Mouse (Mus musculus) erythroblast, adult 5-6 weeks (primary cell): Measurements from ENCODE around the gene Crip3. TPM values are rescaled to one million over a fixed set of nuclear protein-coding genes. Genes with fewer than 3 reads are reported as not detected.

Source experiments
- ATAC-seq: replicated peaks from 2 replicates; pipeline ENCODE4 v1.8.0; 2016; ENCODE audit warnings: moderate number of reproducible peaks, mild to moderate bottlenecking, moderate TSS enrichment, inconsistent platforms; ENCODE audit not compliant: poor library complexity, low FRiP score, severe bottlenecking
- total RNA-seq, 2 experiments: library from RNA; stranded (forward) in 1 of 2; stranded (reverse) in 1 of 2; fragments of 150-400 nt in 1 of 2; fragments of 200-764, 138-1000 nt in 1 of 2; gene quantifications; 2 replicates each; pipeline versions ENCODE4 v1.2.3 to v1.2.4; 2015 to 2017; ENCODE audit warnings: low replicate concordance in 2 of 2

Crip3 gene
- total RNA-seq, 2 experiments from 2014 or later, result not detected

DNA sequence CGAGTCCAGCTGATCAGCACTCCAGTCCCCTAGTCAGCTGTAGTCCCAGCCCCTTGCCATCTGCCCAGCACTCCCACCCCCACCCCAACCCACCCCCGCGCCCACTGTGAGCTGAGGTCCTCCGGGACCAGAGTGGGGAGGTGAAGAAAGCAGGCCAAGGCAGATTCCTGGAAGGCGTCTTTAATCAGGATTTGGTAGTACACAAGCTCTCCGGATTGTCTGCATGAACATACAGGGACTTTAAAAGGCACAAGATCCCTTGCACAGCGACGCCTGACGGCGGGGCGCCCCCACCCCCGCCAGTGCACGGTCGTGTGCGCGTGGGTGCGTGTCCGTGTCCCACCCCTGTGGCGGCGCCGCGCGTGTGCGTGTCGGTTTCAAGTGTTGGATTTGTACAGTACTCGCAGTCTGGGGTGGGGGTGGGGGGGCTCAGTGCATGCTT, 25.3 kb downstream of the Crip3 start:
- no peak for ATAC-seq

- ATAC-seq, result no peak
These were observed 25.8 kb downstream of the Crip3 start for GRCm38 (mm10) chr17:46454539-46454938.

GRCm38 (mm10) chr17:46455110-46455691, 26.5 kb downstream of the Crip3 start:
- no peak for ATAC-seq

DNA sequence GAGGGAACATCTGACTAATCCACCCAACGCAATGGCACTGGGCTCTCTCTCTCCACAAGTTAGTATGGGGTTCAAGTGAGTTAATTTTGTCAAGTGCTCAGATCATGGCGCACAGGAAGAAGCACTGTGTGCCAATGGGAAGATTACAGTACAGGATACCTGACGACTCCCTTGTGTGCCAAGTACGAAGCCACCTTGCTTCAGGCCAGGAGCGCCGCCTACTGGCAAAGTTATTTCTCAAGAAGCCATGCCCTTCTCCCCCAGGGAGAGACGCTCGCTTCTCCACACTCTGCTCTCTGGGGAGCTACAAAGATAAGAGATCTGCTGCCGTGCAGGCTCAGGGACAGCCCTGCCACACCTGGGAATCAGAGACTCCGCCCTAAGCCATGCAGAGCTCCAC, 29.1 kb downstream of the Crip3 start:
- no peak for ATAC-seq

- no peak for ATAC-seq
These were observed 29.7 kb downstream of the Crip3 start for GRCm38 (mm10) chr17:46458439-46458838.

GRCm38 (mm10) chr17:46460673-46461072, 31.9 kb downstream of the Crip3 start:
- no peak for ATAC-seq

- ATAC-seq, result no peak
These were observed 32.6 kb downstream of the Crip3 start for GRCm38 (mm10) chr17:46461347-46461746.

DNA sequence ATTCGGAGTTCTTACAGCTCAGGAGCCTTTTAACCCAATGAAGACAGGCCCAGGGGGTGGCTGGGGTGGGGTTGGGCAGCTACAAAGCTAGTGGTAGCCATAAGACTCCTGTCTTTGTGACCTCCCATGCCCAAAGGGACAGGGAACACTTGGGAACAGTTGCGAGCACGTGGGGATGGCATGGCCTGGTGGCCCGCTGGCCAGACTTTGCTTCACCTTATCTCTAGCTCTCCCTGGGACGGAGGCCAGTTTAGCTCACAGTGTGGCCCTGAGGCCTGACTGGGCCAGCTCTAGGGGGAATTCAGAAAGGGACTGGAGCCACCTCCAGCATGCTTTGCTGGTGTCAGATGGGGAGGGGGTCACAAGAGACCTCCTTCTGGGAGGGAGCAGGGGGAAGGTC, 33.5 kb downstream of the Crip3 start:
- ATAC-seq, result no peak

GRCm38 (mm10) chr17:46467830-46468229, 39.1 kb downstream of the Crip3 start:
- no peak for ATAC-seq

DNA sequence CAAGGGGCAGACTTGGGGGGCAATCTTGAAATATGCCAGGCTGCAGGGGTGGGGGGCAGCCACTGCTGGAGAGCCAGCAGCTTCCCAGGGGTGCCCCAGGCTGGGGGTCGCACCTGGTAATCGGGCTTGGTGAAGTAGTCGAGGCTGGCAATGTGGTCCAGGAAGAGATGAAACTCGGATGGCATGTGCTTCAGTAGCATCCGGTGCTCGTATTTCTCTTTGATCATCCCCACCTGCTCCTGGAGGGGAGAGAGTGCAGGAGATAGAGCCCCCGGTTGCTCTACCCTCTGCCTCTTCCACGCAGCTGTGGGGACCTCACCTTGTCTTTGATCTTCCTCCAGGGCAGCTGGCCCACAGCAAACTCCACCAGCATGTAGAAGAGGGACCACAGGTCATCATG, 47.9 kb downstream of the Crip3 start:
- ATAC-seq, result no peak

DNA sequence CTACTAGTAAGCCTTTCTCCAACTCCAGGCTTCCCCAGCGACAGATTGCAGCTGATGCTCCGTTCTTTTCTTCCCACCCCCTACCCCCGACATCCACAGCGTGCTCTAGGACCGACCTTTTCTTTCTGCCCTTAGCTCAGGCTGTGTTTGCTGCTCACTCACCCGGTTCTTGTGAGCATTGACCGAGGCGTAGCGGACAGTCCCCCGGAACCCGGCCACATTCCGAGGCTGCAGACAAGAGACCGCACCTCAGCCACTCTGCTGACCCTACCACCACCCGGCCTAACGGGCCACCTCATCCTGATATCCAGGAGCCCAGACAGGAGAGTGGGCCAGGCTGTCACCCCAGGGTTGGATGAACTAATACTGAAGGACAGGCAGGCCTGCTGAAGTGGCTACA, 48.6 kb downstream of the Crip3 start:
- ATAC-seq, result no peak

Other genes starting within 250 kb of the Crip3 start
- 4.6 and 4.8 TPM in 2 replicates for gene Polh, start 226.3 kb upstream of the Crip3 start, total RNA-seq (2015; ENCODE audit: low replicate concordance)
- 14.9 and 17.8 TPM in 2 replicates for gene Polh, start 226.3 kb upstream of the Crip3 start, total RNA-seq (2017; ENCODE audit: low replicate concordance)
- gene Xpo5, start 226.1 kb upstream of the Crip3 start, total RNA-seq (2015; ENCODE audit: low replicate concordance), result 9.0 and 15.3 TPM in 2 replicates
- 11.7 and 14.9 TPM in 2 replicates for gene Xpo5, start 226.1 kb upstream of the Crip3 start, total RNA-seq (2017; ENCODE audit: low replicate concordance)
- 14.8 and 18.8 TPM in 2 replicates for gene Polr1c, start 180.9 kb upstream of the Crip3 start, total RNA-seq (2015; ENCODE audit: low replicate concordance)
- 9.6 and 15.1 TPM in 2 replicates for gene Polr1c, start 180.9 kb upstream of the Crip3 start, total RNA-seq (2017; ENCODE audit: low replicate concordance)
- 15.4 and 42.8 TPM in 2 replicates for gene Yipf3, start 180.8 kb upstream of the Crip3 start, total RNA-seq (2015; ENCODE audit: low replicate concordance)
- 22.7 and 29.7 TPM in 2 replicates for gene Yipf3, start 180.8 kb upstream of the Crip3 start, total RNA-seq (2017; ENCODE audit: low replicate concordance)
- gene Lrrc73, start 175.4 kb upstream of the Crip3 start, total RNA-seq (2015; ENCODE audit: low replicate concordance), result 0.42 TPM in 1 of 2 replicates, not detected in the other
- gene Lrrc73, start 175.4 kb upstream of the Crip3 start, total RNA-seq (2017; ENCODE audit: low replicate concordance), result 0.42 and 1.4 TPM in 2 replicates
- 4.0 and 23.1 TPM in 2 replicates for gene Tjap1, start 145.9 kb upstream of the Crip3 start, total RNA-seq (2015; ENCODE audit: low replicate concordance)
- gene Tjap1, start 145.9 kb upstream of the Crip3 start, total RNA-seq (2017; ENCODE audit: low replicate concordance), result 12.3 and 28.2 TPM in 2 replicates
- not detected in 2 replicates for gene Dlk2, start 131.5 kb upstream of the Crip3 start, total RNA-seq (2015; ENCODE audit: low replicate concordance)
- not detected in 2 replicates for gene Dlk2, start 131.5 kb upstream of the Crip3 start, total RNA-seq (2017; ENCODE audit: low replicate concordance)
- 0.84 and 2.5 TPM in 2 replicates for gene Abcc10, start 100.6 kb upstream of the Crip3 start, total RNA-seq (2015; ENCODE audit: low replicate concordance)
- 0.51 and 1.1 TPM in 2 replicates for gene Abcc10, start 100.6 kb upstream of the Crip3 start, total RNA-seq (2017; ENCODE audit: low replicate concordance)
- 3.6 and 5.6 TPM in 2 replicates for gene Zfp318, start 45.2 kb upstream of the Crip3 start, total RNA-seq (2015; ENCODE audit: low replicate concordance)
- 3.9 and 4.7 TPM in 2 replicates for gene Zfp318, start 45.2 kb upstream of the Crip3 start, total RNA-seq (2017; ENCODE audit: low replicate concordance)
- gene Slc22a7, start 9.5 kb downstream of the Crip3 start, total RNA-seq (2015; ENCODE audit: low replicate concordance), result not detected in 2 replicates
- not detected in 2 replicates for gene Slc22a7, start 9.5 kb downstream of the Crip3 start, total RNA-seq (2017; ENCODE audit: low replicate concordance)
- gene Ttbk1, start 58.7 kb downstream of the Crip3 start, total RNA-seq (2015; ENCODE audit: low replicate concordance), result not detected in 2 replicates
- not detected in 2 replicates for gene Ttbk1, start 58.7 kb downstream of the Crip3 start, total RNA-seq (2017; ENCODE audit: low replicate concordance)
- 2.7 and 3.3 TPM in 2 replicates for gene Dnph1, start 67.8 kb downstream of the Crip3 start, total RNA-seq (2015; ENCODE audit: low replicate concordance)
- 1.5 and 4.0 TPM in 2 replicates for gene Dnph1, start 67.8 kb downstream of the Crip3 start, total RNA-seq (2017; ENCODE audit: low replicate concordance)
- 1.3 TPM in 1 of 2 replicates, not detected in the other for gene Cul9, start 117.5 kb downstream of the Crip3 start, total RNA-seq (2015; ENCODE audit: low replicate concordance)
- 3.3 and 4.5 TPM in 2 replicates for gene Cul9, start 117.5 kb downstream of the Crip3 start, total RNA-seq (2017; ENCODE audit: low replicate concordance)
- gene Srf, start 127.2 kb downstream of the Crip3 start, total RNA-seq (2015; ENCODE audit: low replicate concordance), result 7.3 and 11.5 TPM in 2 replicates
- gene Srf, start 127.2 kb downstream of the Crip3 start, total RNA-seq (2017; ENCODE audit: low replicate concordance), result 6.0 and 7.8 TPM in 2 replicates
- gene Ptk7, start 200.6 kb downstream of the Crip3 start, total RNA-seq (2015; ENCODE audit: low replicate concordance), result not detected in 2 replicates
- gene Ptk7, start 200.6 kb downstream of the Crip3 start, total RNA-seq (2017; ENCODE audit: low replicate concordance), result not detected in 2 replicates
- gene Klc4, start 217.1 kb downstream of the Crip3 start, total RNA-seq (2015; ENCODE audit: low replicate concordance), result 0.38 and 1.3 TPM in 2 replicates
- gene Klc4, start 217.1 kb downstream of the Crip3 start, total RNA-seq (2017; ENCODE audit: low replicate concordance), result 7.7 and 12.0 TPM in 2 replicates
- 35.5 and 61.9 TPM in 2 replicates for gene Mrpl2, start 217.3 kb downstream of the Crip3 start, total RNA-seq (2015; ENCODE audit: low replicate concordance)
- 19.5 and 41.6 TPM in 2 replicates for gene Mrpl2, start 217.3 kb downstream of the Crip3 start, total RNA-seq (2017; ENCODE audit: low replicate concordance)
- gene Cul7, start 221.4 kb downstream of the Crip3 start, total RNA-seq (2015; ENCODE audit: low replicate concordance), result 1.9 and 3.8 TPM in 2 replicates
- 0.68 and 1.1 TPM in 2 replicates for gene Cul7, start 221.4 kb downstream of the Crip3 start, total RNA-seq (2017; ENCODE audit: low replicate concordance)
- gene Rrp36, start 245.4 kb downstream of the Crip3 start, total RNA-seq (2015; ENCODE audit: low replicate concordance), result 2.1 and 7.9 TPM in 2 replicates
- gene Rrp36, start 245.4 kb downstream of the Crip3 start, total RNA-seq (2017; ENCODE audit: low replicate concordance), result 7.7 and 11.3 TPM in 2 replicates
- 8.6 and 16.7 TPM in 2 replicates for gene Mea1, start 249.9 kb downstream of the Crip3 start, total RNA-seq (2015; ENCODE audit: low replicate concordance)
- 15.1 and 24.5 TPM in 2 replicates for gene Mea1, start 249.9 kb downstream of the Crip3 start, total RNA-seq (2017; ENCODE audit: low replicate concordance)